Mouse (Mus musculus): ENCODE results near the gene Hdac2. TPM values are rescaled to one million over a fixed set of nuclear protein-coding genes. Genes with fewer than 3 reads are reported as not detected.

The Hdac2 gene
- polyA plus RNA-seq (2014; fragmentation: Nextera tagmentation; extraction: Ambion mirVana), result 427 and 458 TPM in 2 replicates

- Histone ChIP-seq H3K36me3 (replicated peaks; ENCODE audit: control insufficient read depth, insufficient read depth, low read depth, low read length) (no peaks in the 10 kb centered on the region), H3K27me3 (ENCODE audit: control insufficient read depth, insufficient read depth, low read length) (no peaks in the 10 kb centered on the region), H3K4me3 (ENCODE audit: low read depth, low read length) (peak within 1 kb of the TSS; percentile 96), H3K4me1 (ENCODE audit: control insufficient read depth, insufficient read depth, low read length) (no peaks in the 10 kb centered on the region), H3K4me2 (ENCODE audit: low read depth, low read length) (peak within 1 kb of the TSS; percentile 56), H3K27ac (replicated peaks; ENCODE audit: low read depth, low read length) (peak within 1 kb of the TSS; percentile 98), H3K9me3 (replicated peaks; ENCODE audit: control insufficient read depth, low read length) (no peaks in the 10 kb centered on the region), H3K9ac (replicated peaks; ENCODE audit: low read length) (peak within 1 kb of the TSS; percentile 98)
- DNase-seq (ENCODE audit: low spot score) (peak; percentile 90), ATAC-seq (replicated peaks; ENCODE audit: insufficient number of reproducible peaks, low FRiP score, low TSS enrichment, low read depth) (peak; percentile 99)
- under 1% methylated on average over 51 of the region's 67 CpGs for WGBS
Observed at GRCm38 (mm10) chr10:36974086-36974675, at the start of gene Hdac2. Gene Hdac2, plus strand, starts transcription at chr10:36974544.

- Histone ChIP-seq H3K27ac (replicated peaks; ENCODE audit: low read depth, low read length) (no peak overlapping the region), H3K9ac (replicated peaks; ENCODE audit: low read length) (no peak overlapping the region), H3K4me3 (ENCODE audit: low read depth, low read length) (no peak overlapping the region), H3K4me2 (ENCODE audit: low read depth, low read length) (no peak overlapping the region), H3K27me3 (ENCODE audit: control insufficient read depth, insufficient read depth, low read length) (no peaks in the 10 kb centered on the region), H3K36me3 (replicated peaks; ENCODE audit: control insufficient read depth, insufficient read depth, low read depth, low read length) (no peaks in the 10 kb centered on the region), H3K9me3 (replicated peaks; ENCODE audit: control insufficient read depth, low read length) (no peaks in the 10 kb centered on the region), H3K4me1 (ENCODE audit: control insufficient read depth, insufficient read depth, low read length) (no peaks in the 10 kb centered on the region)
- 79% methylated on average over 3 of the region's 3 CpGs for WGBS
- ATAC-seq (replicated peaks; ENCODE audit: insufficient number of reproducible peaks, low FRiP score, low TSS enrichment, low read depth) (no peak), DNase-seq (ENCODE audit: low spot score) (no peak)
Observed at GRCm38 (mm10) chr10:36928212-36928611, 46.1 kb upstream of the Hdac2 start.

- no peak overlapping the region for H3K27ac ChIP-seq (replicated peaks; ENCODE audit: low read depth, low read length)
- no peak for DNase-seq (ENCODE audit: low spot score)
- 79% methylated on average over 5 of the region's 5 CpGs for WGBS
- no peaks in the 10 kb centered on the region for H3K27me3 ChIP-seq (ENCODE audit: control insufficient read depth, insufficient read depth, low read length)
- H3K9ac ChIP-seq (replicated peaks; ENCODE audit: low read length), result no peak overlapping the region
- H3K9me3 ChIP-seq (replicated peaks; ENCODE audit: control insufficient read depth, low read length), result no peaks in the 10 kb centered on the region
- ATAC-seq (replicated peaks; ENCODE audit: insufficient number of reproducible peaks, low FRiP score, low TSS enrichment, low read depth), result no peak
- H3K4me3 ChIP-seq (ENCODE audit: low read depth, low read length), result no peak overlapping the region
- H3K4me2 ChIP-seq (ENCODE audit: low read depth, low read length), result no peak overlapping the region
- no peaks in the 10 kb centered on the region for H3K36me3 ChIP-seq (replicated peaks; ENCODE audit: control insufficient read depth, insufficient read depth, low read depth, low read length)
- H3K4me1 ChIP-seq (ENCODE audit: control insufficient read depth, insufficient read depth, low read length), result no peaks in the 10 kb centered on the region
Observed at GRCm38 (mm10) chr10:36935863-36936262, 38.5 kb upstream of the Hdac2 start.

GRCm38 (mm10) chr10:36936271-36936670 lies 38.1 kb upstream of the Hdac2 start:
- Histone ChIP-seq H3K4me1 (ENCODE audit: control insufficient read depth, insufficient read depth, low read length) (no peaks in the 10 kb centered on the region), H3K27me3 (ENCODE audit: control insufficient read depth, insufficient read depth, low read length) (no peaks in the 10 kb centered on the region), H3K36me3 (replicated peaks; ENCODE audit: control insufficient read depth, insufficient read depth, low read depth, low read length) (no peaks in the 10 kb centered on the region), H3K4me3 (ENCODE audit: low read depth, low read length) (no peak overlapping the region), H3K9me3 (replicated peaks; ENCODE audit: control insufficient read depth, low read length) (no peaks in the 10 kb centered on the region), H3K27ac (replicated peaks; ENCODE audit: low read depth, low read length) (no peak overlapping the region), H3K9ac (replicated peaks; ENCODE audit: low read length) (no peak overlapping the region), H3K4me2 (ENCODE audit: low read depth, low read length) (no peak overlapping the region)
- DNase-seq (ENCODE audit: low spot score), result no peak
- ATAC-seq (replicated peaks; ENCODE audit: insufficient number of reproducible peaks, low FRiP score, low TSS enrichment, low read depth), result no peak
- 73% methylated on average over 2 of the region's 2 CpGs for WGBS

DNA sequence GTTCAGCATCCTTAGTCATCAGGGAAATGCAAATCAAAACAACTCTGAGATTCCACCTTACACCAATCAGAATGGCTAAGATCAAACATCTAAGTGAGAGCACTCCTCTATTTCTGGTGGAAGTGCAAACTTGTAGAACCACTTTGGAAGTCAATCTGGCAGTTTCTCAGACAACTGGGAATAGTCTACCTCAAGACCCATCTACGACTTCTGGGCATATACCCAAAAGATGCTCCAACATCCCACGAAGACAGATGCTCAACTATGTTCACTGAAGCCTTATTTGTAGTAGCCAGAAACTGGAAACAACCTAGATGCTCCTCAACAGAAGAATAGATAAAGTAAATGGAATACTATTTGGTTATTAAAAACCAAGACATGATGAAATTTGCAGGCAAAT lies 22.6 kb upstream of the Hdac2 start:
- Histone ChIP-seq H3K27me3 (ENCODE audit: control insufficient read depth, insufficient read depth, low read length) (no peaks in the 10 kb centered on the region), H3K4me2 (ENCODE audit: low read depth, low read length) (no peak overlapping the region), H3K4me3 (ENCODE audit: low read depth, low read length) (no peak overlapping the region), H3K4me1 (ENCODE audit: control insufficient read depth, insufficient read depth, low read length) (no peaks in the 10 kb centered on the region), H3K9me3 (replicated peaks; ENCODE audit: control insufficient read depth, low read length) (no peaks in the 10 kb centered on the region), H3K9ac (replicated peaks; ENCODE audit: low read length) (no peak overlapping the region), H3K36me3 (replicated peaks; ENCODE audit: control insufficient read depth, insufficient read depth, low read depth, low read length) (no peaks in the 10 kb centered on the region), H3K27ac (replicated peaks; ENCODE audit: low read depth, low read length) (no peak overlapping the region)
- no peak for DNase-seq (ENCODE audit: low spot score)
- 79% methylated on average over 2 of the region's 2 CpGs for WGBS
- no peak for ATAC-seq (replicated peaks; ENCODE audit: insufficient number of reproducible peaks, low FRiP score, low TSS enrichment, low read depth)

GRCm38 (mm10) chr10:36952622-36953021 lies 21.7 kb upstream of the Hdac2 start:
- Histone ChIP-seq H3K9me3 (replicated peaks; ENCODE audit: control insufficient read depth, low read length) (no peaks in the 10 kb centered on the region), H3K4me2 (ENCODE audit: low read depth, low read length) (no peak overlapping the region), H3K4me1 (ENCODE audit: control insufficient read depth, insufficient read depth, low read length) (no peaks in the 10 kb centered on the region), H3K27me3 (ENCODE audit: control insufficient read depth, insufficient read depth, low read length) (no peaks in the 10 kb centered on the region), H3K36me3 (replicated peaks; ENCODE audit: control insufficient read depth, insufficient read depth, low read depth, low read length) (no peaks in the 10 kb centered on the region), H3K27ac (replicated peaks; ENCODE audit: low read depth, low read length) (no peak overlapping the region), H3K4me3 (ENCODE audit: low read depth, low read length) (no peak overlapping the region), H3K9ac (replicated peaks; ENCODE audit: low read length) (no peak overlapping the region)
- ATAC-seq (replicated peaks; ENCODE audit: insufficient number of reproducible peaks, low FRiP score, low TSS enrichment, low read depth) (no peak), DNase-seq (ENCODE audit: low spot score) (no peak)
- WGBS, result 86% methylated on average over 2 of the region's 2 CpGs

GRCm38 (mm10) chr10:36959563-36960110 lies 14.7 kb upstream of the Hdac2 start:
- no peaks in the 10 kb centered on the region for H3K36me3 ChIP-seq (replicated peaks; ENCODE audit: control insufficient read depth, insufficient read depth, low read depth, low read length)
- no peaks in the 10 kb centered on the region for H3K27me3 ChIP-seq (ENCODE audit: control insufficient read depth, insufficient read depth, low read length)
- ATAC-seq (replicated peaks; ENCODE audit: insufficient number of reproducible peaks, low FRiP score, low TSS enrichment, low read depth), result no peak
- H3K9ac ChIP-seq (replicated peaks; ENCODE audit: low read length), result no peak overlapping the region
- 89% methylated on average over 1 of the region's 1 CpGs for WGBS
- H3K4me3 ChIP-seq (ENCODE audit: low read depth, low read length), result no peak overlapping the region
- H3K27ac ChIP-seq (replicated peaks; ENCODE audit: low read depth, low read length), result no peak overlapping the region
- H3K9me3 ChIP-seq (replicated peaks; ENCODE audit: control insufficient read depth, low read length), result no peaks in the 10 kb centered on the region
- no peak for DNase-seq (ENCODE audit: low spot score)
- no peak overlapping the region for H3K4me2 ChIP-seq (ENCODE audit: low read depth, low read length)
- no peaks in the 10 kb centered on the region for H3K4me1 ChIP-seq (ENCODE audit: control insufficient read depth, insufficient read depth, low read length)

GRCm38 (mm10) chr10:36964406-36964805 lies 9.9 kb upstream of the Hdac2 start:
- Histone ChIP-seq H3K9me3 (replicated peaks; ENCODE audit: control insufficient read depth, low read length) (no peaks in the 10 kb centered on the region), H3K27me3 (ENCODE audit: control insufficient read depth, insufficient read depth, low read length) (no peaks in the 10 kb centered on the region), H3K4me2 (ENCODE audit: low read depth, low read length) (no peak overlapping the region), H3K4me1 (ENCODE audit: control insufficient read depth, insufficient read depth, low read length) (no peaks in the 10 kb centered on the region), H3K9ac (replicated peaks; ENCODE audit: low read length) (no peak overlapping the region), H3K27ac (replicated peaks; ENCODE audit: low read depth, low read length) (no peak overlapping the region), H3K36me3 (replicated peaks; ENCODE audit: control insufficient read depth, insufficient read depth, low read depth, low read length) (no peaks in the 10 kb centered on the region), H3K4me3 (ENCODE audit: low read depth, low read length) (no peak overlapping the region)
- no peak for ATAC-seq (replicated peaks; ENCODE audit: insufficient number of reproducible peaks, low FRiP score, low TSS enrichment, low read depth)
- 65% methylated on average over 2 of the region's 2 CpGs for WGBS
- no peak for DNase-seq (ENCODE audit: low spot score)

Measured in embryonic facial prominence, embryonic 11.5 days (tissue).